Mouse (Mus musculus): ENCODE data around the gene Wnt3a. TPM values are rescaled to one million over a fixed set of nuclear protein-coding genes. Genes with fewer than 3 reads are reported as not detected.

The Wnt3a gene
- polyA plus RNA-seq, 1 experiment from 2014 or later, result 0.15 TPM

DNA sequence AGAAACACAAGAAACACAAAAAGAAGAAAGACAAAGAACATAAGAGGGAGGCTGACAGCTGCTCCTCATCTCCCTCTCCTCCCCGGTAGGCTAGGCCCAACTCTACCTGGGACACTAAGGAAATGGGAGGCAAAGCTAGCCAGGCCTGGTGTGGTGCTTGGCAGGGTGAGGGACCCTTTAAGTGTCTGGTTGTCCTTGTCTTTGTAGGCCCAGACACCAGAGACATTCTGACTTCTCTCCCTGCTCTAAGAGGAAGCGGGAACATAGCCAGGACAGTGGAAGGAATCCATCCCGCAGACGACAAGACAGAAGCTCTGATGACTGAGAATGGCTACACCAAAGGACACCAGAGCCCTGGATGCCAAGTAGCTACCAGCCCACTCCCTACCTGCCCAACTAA is 80.5 kb downstream of the Wnt3a start:
- H3K27ac ChIP-seq, result no peak overlapping the region
- H3K36me3 ChIP-seq, result peaks cover 29% of the 10 kb centered on the region

GRCm38 (mm10) chr11:59209580-59209979 is 81.0 kb downstream of the Wnt3a start:
- ATAC-seq (ENCODE audit: insufficient read depth, low FRiP score, low read depth), result no peak
- H3K4me1 ChIP-seq, result peaks cover 22% of the 10 kb centered on the region
- no peaks in the 10 kb centered on the region for H3K9me3 ChIP-seq
- no peaks in the 10 kb centered on the region for H3K27me3 ChIP-seq (replicated peaks)
- peaks cover 29% of the 10 kb centered on the region for H3K36me3 ChIP-seq
- no peak overlapping the region for H3K9ac ChIP-seq
- WGBS, result 60% methylated on average over 5 of the region's 5 CpGs
- H3K4me2 ChIP-seq, result peak overlapping the region; percentile 87
- H3K4me3 ChIP-seq (replicated peaks), result peak overlapping the region; percentile 96
- H3K27ac ChIP-seq, result no peak overlapping the region; the same call in 1 of the 2 replicates

More for the DNA sequence above, 80.5 kb downstream of the Wnt3a start:
- Histone ChIP-seq H3K4me3 (replicated peaks) (no peak overlapping the region), H3K9me3 (no peaks in the 10 kb centered on the region), H3K9ac (no peak overlapping the region), H3K27me3 (replicated peaks) (no peaks in the 10 kb centered on the region), H3K4me1 (peaks cover 22% of the 10 kb centered on the region), H3K4me2 (no peak overlapping the region)
- no peak for ATAC-seq (ENCODE audit: insufficient read depth, low FRiP score, low read depth)
- WGBS, result 86% methylated on average over 4 of the region's 4 CpGs

DNA sequence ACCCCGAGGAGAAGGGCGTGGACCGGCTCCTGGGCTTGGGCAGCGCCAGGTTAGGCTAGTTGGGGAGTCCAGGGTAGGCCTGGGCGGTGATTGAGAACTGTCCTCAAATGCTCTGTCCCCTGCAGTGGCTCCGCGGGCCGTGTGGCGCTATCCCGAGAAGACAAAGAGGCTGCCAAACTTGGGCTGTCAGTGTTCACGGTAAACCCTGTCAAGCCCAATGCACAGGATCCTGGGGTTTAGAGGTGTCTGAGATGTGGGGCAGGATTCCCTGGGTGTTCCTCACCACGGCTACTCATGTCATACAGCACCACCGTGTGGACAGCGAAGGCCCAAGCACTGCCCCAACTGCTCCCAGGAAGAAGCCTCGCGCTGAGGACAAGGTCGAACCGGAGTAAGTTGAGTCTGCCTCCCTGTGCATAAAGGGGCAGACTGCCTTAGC is 81.5 kb downstream of the Wnt3a start:
- peak; percentile 68 for ATAC-seq (ENCODE audit: insufficient read depth, low FRiP score, low read depth)
- H3K4me1 ChIP-seq, result peaks cover 22% of the 10 kb centered on the region
- WGBS, result 8% methylated on average over 18 of the region's 18 CpGs
- peak overlapping the region; percentile 96 for H3K4me3 ChIP-seq (replicated peaks)
- peaks cover 29% of the 10 kb centered on the region for H3K36me3 ChIP-seq
- peak overlapping the region; percentile 29 for H3K9ac ChIP-seq
- H3K9me3 ChIP-seq, result no peaks in the 10 kb centered on the region
- H3K27ac ChIP-seq, result peak overlapping the region; percentile 96
- peak overlapping the region; percentile 87 for H3K4me2 ChIP-seq
- no peaks in the 10 kb centered on the region for H3K27me3 ChIP-seq (replicated peaks)

DNA sequence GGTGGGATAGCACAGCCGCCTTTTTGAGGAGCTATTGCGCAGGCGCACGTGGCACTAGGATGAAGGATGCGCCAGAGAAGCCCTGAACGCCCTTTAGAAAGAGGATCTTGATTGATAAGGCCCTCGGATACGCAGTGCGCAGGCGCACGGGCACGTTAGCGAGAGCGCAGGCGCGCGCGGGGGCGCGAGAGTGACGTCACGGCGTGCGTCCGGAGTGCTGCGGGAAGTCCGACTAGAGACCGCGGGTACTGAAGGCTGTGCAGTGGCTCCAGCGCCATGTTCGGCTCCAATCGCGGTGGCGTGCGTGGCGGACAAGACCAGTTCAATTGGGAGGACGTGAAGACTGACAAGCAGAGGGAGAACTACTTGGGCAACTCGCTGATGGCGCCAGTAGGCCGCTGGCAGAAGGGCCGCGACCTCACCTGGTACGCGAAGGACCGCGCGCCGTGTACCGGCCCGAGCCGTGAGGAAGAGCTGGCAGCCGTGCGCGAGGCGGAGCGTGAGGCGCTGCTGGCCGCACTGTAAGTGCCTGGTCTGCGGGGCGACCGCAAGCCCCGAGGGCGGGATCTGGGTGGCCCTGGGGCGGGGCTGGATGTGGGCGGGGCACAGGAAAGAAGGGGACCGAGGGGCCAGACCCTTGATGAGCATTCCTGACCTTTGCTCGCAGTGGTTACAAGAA is 82.3 kb downstream of the Wnt3a start, which contains the start of gene 2310033P09Rik:
TSS of gene 2310033P09Rik (plus strand) at position 169 of the 679 bp plus-strand sequence.
- ATAC-seq (ENCODE audit: insufficient read depth, low FRiP score, low read depth), result peak; percentile 77

GRCm38 (mm10) chr11:59202081-59202995 is 88.2 kb downstream of the Wnt3a start, which contains the start of gene Mrpl55:
Gene Mrpl55, plus strand, starts transcription at chr11:59202486.
- peak; percentile 87 for ATAC-seq (ENCODE audit: insufficient read depth, low FRiP score, low read depth)
- H3K27ac ChIP-seq, result peak within 1 kb of the TSS; percentile 78

More for the DNA sequence above, 82.3 kb downstream of the Wnt3a start, which contains the start of gene 2310033P09Rik:
- peaks cover 22% of the 10 kb centered on the region for H3K4me1 ChIP-seq
- peaks cover 29% of the 10 kb centered on the region for H3K36me3 ChIP-seq
- WGBS, result under 1% methylated on average over 66 of the region's 67 CpGs
- no peaks in the 10 kb centered on the region for H3K27me3 ChIP-seq (replicated peaks)
- H3K9ac ChIP-seq, result peak within 1 kb of the TSS; percentile 92
- peak within 1 kb of the TSS; percentile 96 for H3K4me3 ChIP-seq (replicated peaks)
- peak within 1 kb of the TSS; percentile 96 for H3K27ac ChIP-seq
- no peaks in the 10 kb centered on the region for H3K9me3 ChIP-seq
- peak within 1 kb of the TSS; percentile 87 for H3K4me2 ChIP-seq

GRCm38 (mm10) chr11:59201216-59202002 is 89.1 kb downstream of the Wnt3a start:
- Histone ChIP-seq H3K9ac (peak overlapping the region; percentile 47), H3K4me1 (peaks cover 18% of the 10 kb centered on the region), H3K36me3 (0 out of 2 replicates have a peak, but pooled peaks cover 4% of the 10 kb centered on the region), H3K27me3 (replicated peaks) (no peaks in the 10 kb centered on the region), H3K4me2 (peak overlapping the region; percentile 86), H3K27ac (peak overlapping the region; percentile 78), H3K4me3 (replicated peaks) (peak overlapping the region; percentile 96), H3K9me3 (no peaks in the 10 kb centered on the region)
- ATAC-seq (ENCODE audit: insufficient read depth, low FRiP score, low read depth), result peak; percentile 3; the same call in 1 of the 2 replicates
- WGBS, result 23% methylated on average over 16 of the region's 16 CpGs

More at GRCm38 (mm10) chr11:59202081-59202995, 88.2 kb downstream of the Wnt3a start, which contains the start of gene Mrpl55:
- peak within 1 kb of the TSS; percentile 96 for H3K4me3 ChIP-seq (replicated peaks)
- peaks cover 18% of the 10 kb centered on the region for H3K4me1 ChIP-seq
- H3K27me3 ChIP-seq (replicated peaks), result no peaks in the 10 kb centered on the region
- peak within 1 kb of the TSS; percentile 80 for H3K9ac ChIP-seq
- WGBS, result under 1% methylated on average over 63 of the region's 63 CpGs
- no peaks in the 10 kb centered on the region for H3K9me3 ChIP-seq
- 0 out of 2 replicates have a peak, but pooled peaks cover 7% of the 10 kb centered on the region for H3K36me3 ChIP-seq
- H3K4me2 ChIP-seq, result peak within 1 kb of the TSS; percentile 86

Small RNA genes within 50 kb of the gene (microRNA-seq; reads per million reads assigned to microRNA genes)
- gene Gm24756, result not detected

Other genes with a start within 250 kb of the Wnt3a start
- 0.73 and 0.80 TPM in 2 replicates for gene Obscn, start 154.3 kb downstream of the Wnt3a start, polyA plus RNA-seq (2015; fragmentation: Nextera tagmentation; extraction: Ambion mirVana)
- gene Iba57, start 127.0 kb downstream of the Wnt3a start, polyA plus RNA-seq (2015; fragmentation: Nextera tagmentation; extraction: Ambion mirVana), result 6.2 and 7.7 TPM in 2 replicates
- 1.2 and 1.7 TPM in 2 replicates for gene Gjc2, start 107.5 kb downstream of the Wnt3a start, polyA plus RNA-seq (2015; fragmentation: Nextera tagmentation; extraction: Ambion mirVana)
- 115 and 121 TPM in 2 replicates for gene Guk1, start 98.5 kb downstream of the Wnt3a start, polyA plus RNA-seq (2015; fragmentation: Nextera tagmentation; extraction: Ambion mirVana)
- 84.4 and 90.4 TPM in 2 replicates for gene Mrpl55, start 88.3 kb downstream of the Wnt3a start, polyA plus RNA-seq (2015; fragmentation: Nextera tagmentation; extraction: Ambion mirVana)
- gene 2310033P09Rik, start 82.4 kb downstream of the Wnt3a start, polyA plus RNA-seq (2015; fragmentation: Nextera tagmentation; extraction: Ambion mirVana), result 27.7 and 29.2 TPM in 2 replicates
- gene Arf1, start 62.5 kb downstream of the Wnt3a start, polyA plus RNA-seq (2015; fragmentation: Nextera tagmentation; extraction: Ambion mirVana), result 666 and 701 TPM in 2 replicates
- 4.9 and 5.3 TPM in 2 replicates for gene Wnt9a, start 16.2 kb upstream of the Wnt3a start, polyA plus RNA-seq (2015; fragmentation: Nextera tagmentation; extraction: Ambion mirVana)
- gene Prss38, start 84.9 kb upstream of the Wnt3a start, polyA plus RNA-seq (2015; fragmentation: Nextera tagmentation; extraction: Ambion mirVana), result 0.10 TPM in 1 of 2 replicates, not detected in the other
- 10.5 and 11.0 TPM in 2 replicates for gene Jmjd4, start 159.3 kb upstream of the Wnt3a start, polyA plus RNA-seq (2015; fragmentation: Nextera tagmentation; extraction: Ambion mirVana)
- gene Snap47, start 160.4 kb upstream of the Wnt3a start, polyA plus RNA-seq (2015; fragmentation: Nextera tagmentation; extraction: Ambion mirVana), result 88.7 and 91.0 TPM in 2 replicates
- 6.0 and 6.6 TPM in 2 replicates for gene Zfp867, start 181.7 kb upstream of the Wnt3a start, polyA plus RNA-seq (2015; fragmentation: Nextera tagmentation; extraction: Ambion mirVana)
- 17.0 and 18.0 TPM in 2 replicates for gene Zkscan17, start 236.0 kb upstream of the Wnt3a start, polyA plus RNA-seq (2015; fragmentation: Nextera tagmentation; extraction: Ambion mirVana)

Measured in stomach, embryonic 15.5 days (tissue).